Mouse (Mus musculus): ENCODE measurements around the gene Lgals3bp. TPM values are rescaled to one million over a fixed set of nuclear protein-coding genes. Genes with fewer than 3 reads are reported as not detected.

Lgals3bp gene
- polyA plus RNA-seq (2014; fragmentation: Illumina TruSeq; extraction: RNeasy Lipid Tissue Mini Kit (QIAGEN cat#74804); ENCODE audit: low read depth, low replicate concordance): 24.8 TPM

GRCm38 (mm10) chr11:118401760-118402280 lies at the start of gene Lgals3bp:
Lgals3bp (minus strand) TSS chr11:118402092.

GRCm38 (mm10) chr11:118427986-118428385 lies 26.1 kb upstream of the Lgals3bp start, which contains the start of gene C1qtnf1:
C1qtnf1 (plus strand) TSS chr11:118428203.

GRCm38 (mm10) chr11:118418834-118419504 lies 17.1 kb upstream of the Lgals3bp start, which contains the start of gene Cant1:
Cant1 (minus strand) TSS chr11:118419086.

GRCm38 (mm10) chr11:118355640-118356039 lies 46.3 kb downstream of the Lgals3bp start, which contains the start of gene Timp2:
Timp2 (minus strand) TSS chr11:118355740.

Other genes starting within 250 kb of the Lgals3bp start
- gene Cyth1, start 153.5 kb downstream of the Lgals3bp start, polyA plus RNA-seq (2014; fragmentation: Illumina TruSeq; extraction: RNeasy Lipid Tissue Mini Kit (QIAGEN cat#74804); ENCODE audit: low read depth, low replicate concordance): 73.8 TPM
- 3.2 TPM for gene Usp36, start 111.8 kb downstream of the Lgals3bp start, polyA plus RNA-seq (2014; fragmentation: Illumina TruSeq; extraction: RNeasy Lipid Tissue Mini Kit (QIAGEN cat#74804); ENCODE audit: low read depth, low replicate concordance)
- gene Cep295nl, start 59.6 kb downstream of the Lgals3bp start, polyA plus RNA-seq (2014; fragmentation: Illumina TruSeq; extraction: RNeasy Lipid Tissue Mini Kit (QIAGEN cat#74804); ENCODE audit: low read depth, low replicate concordance): 0.22 TPM
- gene Timp2, start 46.4 kb downstream of the Lgals3bp start, polyA plus RNA-seq (2014; fragmentation: Illumina TruSeq; extraction: RNeasy Lipid Tissue Mini Kit (QIAGEN cat#74804); ENCODE audit: low read depth, low replicate concordance): 70.9 TPM
- 20.1 TPM for gene Cant1, start 17.0 kb upstream of the Lgals3bp start, polyA plus RNA-seq (2014; fragmentation: Illumina TruSeq; extraction: RNeasy Lipid Tissue Mini Kit (QIAGEN cat#74804); ENCODE audit: low read depth, low replicate concordance)
- gene C1qtnf1, start 26.1 kb upstream of the Lgals3bp start, polyA plus RNA-seq (2014; fragmentation: Illumina TruSeq; extraction: RNeasy Lipid Tissue Mini Kit (QIAGEN cat#74804); ENCODE audit: low read depth, low replicate concordance): 1.9 TPM
- 2.9 TPM for gene Engase, start 74.7 kb upstream of the Lgals3bp start, polyA plus RNA-seq (2014; fragmentation: Illumina TruSeq; extraction: RNeasy Lipid Tissue Mini Kit (QIAGEN cat#74804); ENCODE audit: low read depth, low replicate concordance)

Measured in sigmoid colon, adult 10 weeks (tissue).